8 mouse cellular contexts compared by ENCODE assay signal in genomic region chr5:114131521-114131840, GRCm38 (mm10). TPM values are rescaled to one million over a fixed set of nuclear protein-coding genes. Genes with fewer than 3 reads are reported as not detected.
DNase-seq lines count a peak whose midpoint lies in the region; ATAC-seq and TF ChIP-seq lines count a peak whose summit lies in the region.

No protein-coding gene starts in this region.

- H3K4me1 ChIP-seq in G1E (ENCODE audit: insufficient read depth, low read depth, low read length): peaks cover 79% of the 10 kb centered on the region
- H3K4me1 ChIP-seq in cortical plate, adult 2 months (ENCODE audit: control insufficient read depth, insufficient read depth, low read length): no peaks in the 10 kb centered on the region
- H3K4me1 ChIP-seq in lung, adult 2 months (ENCODE audit: control insufficient read depth, insufficient read depth, low read length): no peaks in the 10 kb centered on the region

- H3K27ac ChIP-seq in cortical plate, adult 2 months (ENCODE audit: insufficient read depth, low read length): no peak overlapping the region

- peak; percentile 85 for DNase-seq in A20 (ENCODE audit: low read depth, low spot score)
- peak; percentile 35 for DNase-seq in G1E (ENCODE audit: low spot score)
- DNase-seq in heart, adult 11 months: peak; percentile 98
- DNase-seq in kidney, adult 11 months: peak; percentile 82
- no peak for DNase-seq in lung, adult 2 months
- peak; percentile 44 for DNase-seq in ovary, postnatal 14 days (ENCODE audit: low spot score)
- DNase-seq in layer of hippocampus, adult 9-11 months: no peak

- 1% methylated on average over 15 of the region's 15 CpGs for WGBS in lung, adult 2 months

- no peaks in the 10 kb centered on the region for H3K27me3 ChIP-seq in G1E (ENCODE audit: insufficient read depth, low read length)

- TF ChIP-seq POLR2A in cortical plate, adult 2 months (IDR thresholded peaks at IDR 0.05; ENCODE audit: extremely low read depth, insufficient read depth, low read length): no peak
- TF ChIP-seq POLR2A in lung, adult 2 months (IDR thresholded peaks at IDR 0.05; ENCODE audit: borderline replicate concordance, extremely low read depth, low read depth, low read length): no peak

- ATAC-seq in G1E (ENCODE audit: extremely low read depth, insufficient number of reproducible peaks, low FRiP score, poor library complexity, severe bottlenecking): no peak

- peaks cover 53% of the 10 kb centered on the region for H3K36me3 ChIP-seq in G1E (replicated peaks)

- H3K4me3 ChIP-seq in G1E (ENCODE audit: low read depth, low read length): peak overlapping the region; percentile 86
- H3K4me3 ChIP-seq in cortical plate, adult 2 months (ENCODE audit: insufficient read depth, low read length): peak overlapping the region; percentile 44
- H3K4me3 ChIP-seq in lung, adult 2 months (replicated peaks; ENCODE audit: extremely low read depth, low read depth, low read length): peak overlapping the region; percentile 78

- TF ChIP-seq CTCF in G1E (IDR thresholded peaks at IDR 0.05; ENCODE audit: low read depth, low read length): no peak
- TF ChIP-seq CTCF in cortical plate, adult 2 months (IDR thresholded peaks at IDR 0.05; ENCODE audit: extremely low read depth, insufficient read depth, low read length): no peak
- TF ChIP-seq CTCF in lung, adult 2 months (IDR thresholded peaks at IDR 0.05; ENCODE audit: insufficient read depth, low read length): no peak

- H3K9me3 ChIP-seq in G1E (replicated peaks): no peaks in the 10 kb centered on the region

RNA-seq across cellular contexts. Expression of gene Ung, which starts 1.3 kb away (rescaled TPM):
- total RNA-seq in G1E (2014; fragmentation: Nextera tagmentation) (13.9 and 16.5 TPM in 2 replicates), G1E (2017) (17.6 and 19.5 TPM in 2 replicates)
- polyA plus RNA-seq in G1E (2012): 87.8 and 89.3 TPM in 2 replicates
- 2.6 and 3.9 TPM in 2 replicates for polyA plus RNA-seq in cortical plate, adult 2 months (2012; rRNA removed)
- polyA plus RNA-seq in lung, adult 2 months (2012; rRNA removed): 2.2 and 3.0 TPM in 2 replicates

RNA-seq across cellular contexts. Expression of gene Alkbh2, which starts 3.5 kb away (rescaled TPM):
- total RNA-seq in G1E (2014; fragmentation: Nextera tagmentation) (6.8 and 8.2 TPM in 2 replicates), G1E (2017) (3.7 and 7.1 TPM in 2 replicates)
- 19.0 and 20.5 TPM in 2 replicates for polyA plus RNA-seq in G1E (2012)
- 8.4 and 11.5 TPM in 2 replicates for polyA plus RNA-seq in cortical plate, adult 2 months (2012; rRNA removed)
- 7.7 and 8.6 TPM in 2 replicates for polyA plus RNA-seq in lung, adult 2 months (2012; rRNA removed)

RNA-seq across cellular contexts. Expression of gene Acacb, which starts 14.9 kb away (rescaled TPM):
- total RNA-seq in G1E (2014; fragmentation: Nextera tagmentation) (0.34 and 2.6 TPM in 2 replicates), G1E (2017) (0.35 and 0.76 TPM in 2 replicates)
- polyA plus RNA-seq in G1E (2012): 0.43 and 0.55 TPM in 2 replicates
- 3.1 and 3.3 TPM in 2 replicates for polyA plus RNA-seq in cortical plate, adult 2 months (2012; rRNA removed)
- 20.0 and 37.5 TPM in 2 replicates for polyA plus RNA-seq in lung, adult 2 months (2012; rRNA removed)

RNA-seq across cellular contexts. Expression of gene Svop, which starts 40.1 kb away (rescaled TPM):
- total RNA-seq in G1E (2014; fragmentation: Nextera tagmentation) (not detected in 2 replicates), G1E (2017) (0.05 and 0.06 TPM in 2 replicates)
- polyA plus RNA-seq in G1E (2012): not detected in 2 replicates
- polyA plus RNA-seq in cortical plate, adult 2 months (2012; rRNA removed): 122 and 128 TPM in 2 replicates
- not detected in 2 replicates for polyA plus RNA-seq in lung, adult 2 months (2012; rRNA removed)

Comparison
In these comparisons a context has a peak if more than half of its experiments do, and no peak if none do; other contexts are left out.
1. DNase-seq: peak in A20 (single experiment), G1E (single experiment), heart, adult 11 months (single experiment), kidney, adult 11 months (single experiment) and ovary, postnatal 14 days (single experiment); none in lung, adult 2 months (single experiment) and layer of hippocampus, adult 9-11 months (single experiment).
2. RNA of gene Ung, which starts 1.3 kb away (polyA plus RNA-seq): 87.8 to 89.3 TPM in G1E; 2.6 to 3.9 TPM in cortical plate, adult 2 months and 2.2 to 3.0 TPM in lung, adult 2 months; every median in the first group is over 10 times any median in the second.
3. Peak in every context shown above with its lines, with median percentiles within 50 percentile points of each other: H3K4me3 ChIP-seq.